Comparison of ENCODE assay signal across 9 mouse cellular contexts in the genomic region with DNA sequence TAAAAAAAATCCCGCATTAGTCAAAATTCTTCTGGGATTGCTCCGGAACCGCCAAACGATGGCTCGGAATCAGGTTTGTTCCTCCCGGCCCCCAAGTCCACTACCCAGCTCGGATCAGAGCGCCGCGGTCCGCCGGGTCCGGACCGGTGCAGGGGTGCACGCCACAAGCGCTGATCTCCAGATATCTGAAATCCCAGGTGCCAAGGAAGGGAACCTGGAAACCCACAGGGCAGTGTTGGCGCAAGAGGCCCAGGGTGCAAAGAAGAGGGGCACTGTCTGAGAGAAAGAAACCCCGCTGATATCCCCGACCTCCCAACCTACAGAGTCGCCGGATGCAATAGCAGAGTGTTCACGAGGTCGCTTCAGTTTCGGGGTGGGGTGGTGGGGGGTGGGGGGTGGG. TPM values are rescaled to one million over a fixed set of nuclear protein-coding genes. Genes with fewer than 3 reads are reported as not detected.
A peak's percentile ranks its signal among the peaks of the same experiment; 100 is the strongest.
DNase-seq lines count a peak whose midpoint lies in the region; ATAC-seq and TF ChIP-seq lines count a peak whose summit lies in the region.
"Had no signal": no experiment of that assay in that cellular context is flagged by ENCODE, and none has a peak within 500 bp of the region (broad histone marks: within the 10 kb centered on the region; RNA-seq: fewer than 3 reads in every experiment).

No protein-coding gene starts in this region.

- H3K4me2 ChIP-seq in lung, embryonic 15.5 days = peak overlapping the region; percentile 81
- peak overlapping the region; percentile 95 for H3K4me2 ChIP-seq in intestine, postnatal 0 days (replicated peaks; ENCODE audit: low read depth)
- H3K4me2 ChIP-seq in neural tube, embryonic 14.5 days (ENCODE audit: low read depth, low read length) = peak overlapping the region; percentile 93

- H3K27ac ChIP-seq in lung, embryonic 15.5 days = peak overlapping the region; percentile 99; the same call in 1 of the 2 replicates
- peak overlapping the region; percentile 97 for H3K27ac ChIP-seq in forebrain, embryonic 10.5 days
- no peak overlapping the region for H3K27ac ChIP-seq in intestine, postnatal 0 days (ENCODE audit: low read depth, low read length)
- H3K27ac ChIP-seq in neural tube, embryonic 14.5 days (ENCODE audit: low read depth, low read length) = no peak overlapping the region

- no peak for ATAC-seq in lung, embryonic 15.5 days (ENCODE audit: borderline replicate concordance, extremely low read depth, low FRiP score, low TSS enrichment)
- no peak for ATAC-seq in intestine, postnatal 0 days
- no peak for ATAC-seq in neural tube, embryonic 14.5 days (ENCODE audit: low read depth)
- no peak for ATAC-seq in erythroid progenitor cell, adult 5-6 weeks (replicated peaks; ENCODE audit: low FRiP score, poor library complexity, severe bottlenecking)

- H3K36me3 ChIP-seq in lung, embryonic 15.5 days = no peaks in the 10 kb centered on the region
- peaks cover 39% of the 10 kb centered on the region for H3K36me3 ChIP-seq in forebrain, embryonic 10.5 days (replicated peaks)
- no peaks in the 10 kb centered on the region for H3K36me3 ChIP-seq in intestine, postnatal 0 days (ENCODE audit: control insufficient read depth, insufficient read depth)
- no peaks in the 10 kb centered on the region for H3K36me3 ChIP-seq in neural tube, embryonic 14.5 days (ENCODE audit: control insufficient read depth, insufficient read depth, low read length)

- no peak for DNase-seq in lung, postnatal 25 days (ENCODE audit: low spot score)
- no peak for DNase-seq in forebrain, embryonic 10.5 days (ENCODE audit: extremely low spot score, low spot score)
- no peak for DNase-seq in ovary, postnatal 14 days (ENCODE audit: low spot score)
- no peak for DNase-seq in layer of hippocampus, adult 11-12 months (ENCODE audit: low spot score)
- DNase-seq: right cerebral cortex, postnatal 14 days had no signal

- no peaks in the 10 kb centered on the region for H3K27me3 ChIP-seq in lung, embryonic 15.5 days
- H3K27me3 ChIP-seq in forebrain, embryonic 10.5 days (ENCODE audit: poor library complexity, severe bottlenecking) = peaks cover 52% of the 10 kb centered on the region
- no peaks in the 10 kb centered on the region for H3K27me3 ChIP-seq in intestine, postnatal 0 days (replicated peaks; ENCODE audit: control insufficient read depth, insufficient read depth, low read length)
- peaks cover 22% of the 10 kb centered on the region for H3K27me3 ChIP-seq in neural tube, embryonic 14.5 days (ENCODE audit: control insufficient read depth, insufficient read depth, low read length)

- 2% methylated on average over 24 of the region's 24 CpGs for WGBS in lung, embryonic 15.5 days
- under 1% methylated on average over 24 of the region's 24 CpGs for WGBS in forebrain, embryonic 10.5 days
- WGBS in intestine, postnatal 0 days = 4% methylated on average over 24 of the region's 24 CpGs
- under 1% methylated on average over 23 of the region's 24 CpGs for WGBS in neural tube, embryonic 14.5 days

- no peaks in the 10 kb centered on the region for H3K9me3 ChIP-seq in lung, embryonic 15.5 days
- no peaks in the 10 kb centered on the region for H3K9me3 ChIP-seq in forebrain, embryonic 10.5 days
- no peaks in the 10 kb centered on the region for H3K9me3 ChIP-seq in intestine, postnatal 0 days (ENCODE audit: control insufficient read depth)
- no peaks in the 10 kb centered on the region for H3K9me3 ChIP-seq in neural tube, embryonic 14.5 days (ENCODE audit: control insufficient read depth, low read length)

- H3K9ac ChIP-seq in lung, embryonic 15.5 days = peak overlapping the region; percentile 98
- peak overlapping the region; percentile 89 for H3K9ac ChIP-seq in intestine, postnatal 0 days (ENCODE audit: low read depth, low read length)
- H3K9ac ChIP-seq in neural tube, embryonic 14.5 days (replicated peaks; ENCODE audit: low read depth, low read length) = peak overlapping the region; percentile 32; the same call in 1 of the 2 replicates

- peak overlapping the region; percentile 98 for H3K4me3 ChIP-seq in lung, embryonic 15.5 days
- peak overlapping the region; percentile 84 for H3K4me3 ChIP-seq in forebrain, embryonic 10.5 days
- H3K4me3 ChIP-seq in intestine, postnatal 0 days (ENCODE audit: low read depth, low read length) = peak overlapping the region; percentile 79
- peak overlapping the region; percentile 79 for H3K4me3 ChIP-seq in neural tube, embryonic 14.5 days (ENCODE audit: low read depth, low read length)

- TF ChIP-seq CTCF in intestine, postnatal 0 days (IDR thresholded peaks at IDR 0.05; ENCODE audit: low read depth) = no peak

- peaks cover 52% of the 10 kb centered on the region for H3K4me1 ChIP-seq in lung, embryonic 15.5 days
- peaks cover 88% of the 10 kb centered on the region for H3K4me1 ChIP-seq in forebrain, embryonic 10.5 days
- peaks cover 12% of the 10 kb centered on the region for H3K4me1 ChIP-seq in intestine, postnatal 0 days (replicated peaks; ENCODE audit: control insufficient read depth, insufficient read depth, low read length)
- peaks cover 15% of the 10 kb centered on the region for H3K4me1 ChIP-seq in neural tube, embryonic 14.5 days (ENCODE audit: control insufficient read depth, insufficient read depth, low read length)

RNA-seq across cellular contexts. Expression of gene Foxp4, which starts 1.9 kb away (rescaled TPM):
- 23.7 and 24.1 TPM in 2 replicates for polyA plus RNA-seq in lung, embryonic 15.5 days (2015; fragmentation: Nextera tagmentation; extraction: Ambion mirVana)
- polyA plus RNA-seq in forebrain, embryonic 10.5 days (2016; fragmentation: Nextera tagmentation; extraction: Ambion mirVana) = 16.6 and 18.0 TPM in 2 replicates
- 12.9 and 13.3 TPM in 2 replicates for polyA plus RNA-seq in intestine, postnatal 0 days (2015; fragmentation: Nextera tagmentation; extraction: Ambion mirVana)
- polyA plus RNA-seq in neural tube, embryonic 14.5 days (2014; fragmentation: Nextera tagmentation; extraction: Ambion mirVana) = 28.7 and 29.1 TPM in 2 replicates
- total RNA-seq in erythroid progenitor cell, adult 5-6 weeks (2015; ENCODE audit: low replicate concordance) = 4.0 and 5.4 TPM in 2 replicates
- total RNA-seq in erythroid progenitor cell, adult 5-6 weeks (2017; ENCODE audit: low replicate concordance) = 0.30 and 1.0 TPM in 2 replicates

Comparison
In these comparisons a context has a peak if more than half of its experiments do, and no peak if none do; other contexts are left out.
1. H3K27ac ChIP-seq: peak in lung, embryonic 15.5 days (single experiment) and forebrain, embryonic 10.5 days (single experiment); none in intestine, postnatal 0 days (single experiment) and neural tube, embryonic 14.5 days (single experiment).
2. H3K9ac ChIP-seq: peak in every context shown above with its lines; median percentile 98 in lung, embryonic 15.5 days; 89 in intestine, postnatal 0 days; 32 in neural tube, embryonic 14.5 days.
3. Peak in every context shown above with its lines, with median percentiles within 50 percentile points of each other: H3K4me2 ChIP-seq and H3K4me3 ChIP-seq.